Mouse (Mus musculus) common myeloid progenitor, adult 5-6 weeks (primary cell): ENCODE measurements around the gene Slc25a19. TPM values are rescaled to one million over a fixed set of nuclear protein-coding genes. Genes with fewer than 3 reads are reported as not detected.

ENCODE experiments used
- ATAC-seq: replicated peaks from 2 replicates; pipeline ENCODE4 v1.8.0; 2016; ENCODE audit warnings: low read depth, mild to moderate bottlenecking, moderate TSS enrichment, inconsistent platforms; ENCODE audit not compliant: poor library complexity, severe bottlenecking
- total RNA-seq: library from RNA; stranded (forward); fragments of 200-1000, 187-1606 nt; gene quantifications from 2 replicates; pipeline ENCODE4 v1.2.3, GENCODE M21; 2017

Slc25a19 gene
- total RNA-seq, 1 experiment from 2014 or later = 28.1 TPM

DNA sequence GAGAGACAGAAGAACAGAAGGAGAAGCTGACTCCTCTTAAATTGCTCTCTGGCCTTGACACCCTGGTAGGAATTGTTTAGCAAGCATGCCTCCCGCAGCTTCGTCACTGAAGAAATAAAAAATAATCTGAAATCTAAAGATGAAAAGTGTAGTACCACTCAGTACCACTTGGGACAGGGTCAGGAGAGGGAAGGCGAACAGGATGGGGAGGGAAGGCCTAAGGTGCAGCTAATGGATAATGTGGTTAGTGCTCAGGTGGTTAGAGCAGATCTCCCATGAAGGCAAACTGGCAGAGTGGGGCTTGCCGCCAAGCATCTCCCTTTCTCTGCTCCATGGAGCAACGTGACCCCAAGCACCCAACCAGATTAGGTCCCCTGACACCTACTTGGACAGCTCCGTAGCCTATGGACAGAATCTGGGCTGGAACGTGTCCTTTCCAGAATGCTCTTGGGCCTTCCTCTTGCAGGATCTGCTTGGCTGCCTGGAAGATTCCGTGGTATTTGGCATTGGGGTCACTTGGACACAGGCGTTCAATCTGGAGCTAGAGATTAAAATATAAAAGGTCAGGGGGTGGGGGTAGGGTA, 4.5 kb downstream of the Slc25a19 start:
- ATAC-seq = 0 out of 2 replicates have a peak, but pooled peaks have one; percentile 17

DNA sequence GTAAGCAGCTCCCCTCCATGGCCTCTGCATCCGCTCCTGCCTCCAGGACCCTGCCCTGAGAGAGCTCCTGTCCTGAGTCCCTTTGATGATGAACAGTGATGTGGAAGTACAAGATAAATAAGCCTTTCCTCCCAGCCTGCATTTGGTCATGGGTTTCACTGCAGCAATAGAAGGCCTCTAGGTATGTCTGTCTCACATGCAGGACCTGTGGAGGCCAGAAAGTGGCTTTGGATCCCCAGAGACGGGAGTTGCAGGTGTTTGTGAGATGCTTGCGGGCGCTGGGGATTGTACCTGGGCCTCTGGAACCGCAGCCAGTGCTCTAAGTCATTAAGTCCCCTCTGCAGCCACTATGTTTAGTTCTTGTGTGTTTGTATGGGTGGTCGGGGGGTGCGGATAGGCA, 8.1 kb downstream of the Slc25a19 start:
- no peak for ATAC-seq

DNA sequence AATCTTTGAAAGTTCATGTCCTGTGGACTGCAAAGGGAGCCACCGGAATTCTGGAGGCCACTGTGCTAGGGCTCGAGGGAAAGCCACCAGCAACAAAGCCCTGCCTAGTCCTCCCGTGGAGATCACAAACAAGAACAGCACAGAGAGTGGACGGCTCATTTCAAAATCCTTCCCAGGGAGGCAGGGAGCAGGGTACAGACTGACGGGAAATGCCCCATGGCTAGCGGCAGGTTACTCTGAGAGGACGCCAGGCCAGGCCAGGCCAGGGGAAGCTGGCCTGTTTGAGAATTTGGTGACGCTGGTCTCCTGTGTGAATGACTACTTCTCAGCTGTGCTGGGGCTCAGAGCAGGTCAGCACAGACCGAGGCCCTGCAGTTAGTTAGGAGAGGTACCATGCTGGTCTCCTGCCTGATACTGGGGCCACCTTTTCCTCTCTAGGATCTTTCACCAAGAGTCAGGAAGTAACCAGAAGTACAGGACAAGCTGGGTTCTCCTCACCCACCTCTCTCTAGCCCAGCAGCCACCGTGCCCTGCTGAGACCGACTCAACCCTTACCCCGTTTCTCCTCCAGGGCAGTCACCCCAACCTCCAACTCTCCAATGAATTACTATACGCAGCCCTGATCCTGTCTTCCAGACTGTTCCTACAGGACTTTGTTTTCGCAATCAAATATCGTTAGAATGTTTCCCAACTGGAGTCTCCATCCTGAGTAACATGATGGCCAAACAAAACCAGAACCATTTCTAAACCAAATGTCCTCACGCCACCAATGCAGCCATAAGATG, 9.2 kb downstream of the Slc25a19 start:
- ATAC-seq = no peak

DNA sequence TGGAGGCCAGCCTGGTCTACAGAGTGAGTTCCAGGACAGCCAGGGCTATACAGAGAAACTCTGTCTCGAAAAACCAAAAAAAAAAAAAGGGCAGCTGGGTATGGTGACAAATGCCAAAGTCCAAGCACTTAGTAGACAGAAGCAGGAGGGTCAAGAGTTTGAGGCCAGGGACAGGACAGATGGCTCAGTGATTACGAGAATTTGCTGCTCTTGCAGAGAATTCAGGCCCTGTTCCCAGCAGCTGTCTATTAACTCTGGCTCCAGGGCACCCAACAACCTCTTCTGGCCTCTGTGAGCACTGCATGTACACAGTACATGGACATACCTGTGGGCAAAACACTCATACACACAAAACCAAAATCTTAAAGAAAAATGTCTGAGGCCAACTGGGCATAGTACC, 10.1 kb downstream of the Slc25a19 start:
- no peak for ATAC-seq

DNA sequence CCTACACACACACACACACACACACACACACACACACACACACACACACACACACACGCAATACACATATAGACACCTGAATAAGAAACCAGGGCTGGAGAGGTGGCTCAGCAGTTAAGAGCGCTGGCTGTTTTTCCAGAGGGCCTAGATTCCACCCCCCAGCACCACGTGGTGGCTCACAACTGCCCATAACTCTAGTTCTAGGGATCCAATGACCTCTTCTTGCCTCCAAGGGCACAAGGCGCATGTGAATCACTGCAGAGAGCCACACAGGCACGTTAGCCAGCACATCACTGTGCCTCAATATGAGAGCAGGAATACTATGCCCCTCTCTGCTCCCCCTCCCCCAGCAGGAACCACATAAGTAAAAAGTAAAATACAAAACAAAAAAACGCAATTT, 11.2 kb downstream of the Slc25a19 start:
- no peak for ATAC-seq

DNA sequence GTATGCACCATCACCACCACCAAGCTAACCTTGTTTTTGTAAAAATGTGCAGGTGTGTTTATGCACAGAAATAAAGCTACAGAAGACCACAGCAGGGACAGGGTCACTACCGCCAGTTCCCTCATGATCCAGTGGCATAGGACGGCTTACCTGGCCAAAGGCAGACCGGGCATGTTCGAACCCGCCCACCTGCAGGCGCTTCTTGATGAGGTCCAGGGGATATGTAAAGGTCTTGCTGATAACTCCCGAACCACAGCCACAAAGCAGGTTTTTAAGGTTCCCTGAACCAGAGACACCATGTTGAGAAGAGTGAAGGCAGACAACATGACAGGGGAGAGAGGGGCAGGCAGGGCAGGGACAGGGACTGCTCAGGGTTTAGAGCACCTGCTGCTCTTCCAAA, 11.7 kb downstream of the Slc25a19 start:
- ATAC-seq = no peak

DNA sequence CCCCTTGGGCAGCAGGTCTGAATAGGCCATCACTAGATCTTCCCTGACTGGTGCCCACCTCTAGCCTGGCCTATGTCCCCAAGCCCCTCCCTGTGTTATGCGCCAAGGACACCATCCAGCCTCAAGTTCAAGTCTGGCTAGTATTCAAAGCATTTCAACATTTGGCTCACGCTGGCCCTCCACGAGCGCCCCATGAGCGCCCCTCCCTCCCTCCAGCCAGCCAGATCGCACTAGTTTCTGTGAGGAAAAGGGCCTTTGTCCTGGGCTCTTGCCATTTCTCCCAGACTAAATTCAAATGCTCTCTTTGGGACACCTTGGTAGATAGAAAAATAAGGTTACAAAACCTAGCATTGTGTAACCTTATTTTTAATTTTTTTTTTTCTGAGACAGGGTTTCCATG, 12.2 kb downstream of the Slc25a19 start:
- ATAC-seq = no peak

DNA sequence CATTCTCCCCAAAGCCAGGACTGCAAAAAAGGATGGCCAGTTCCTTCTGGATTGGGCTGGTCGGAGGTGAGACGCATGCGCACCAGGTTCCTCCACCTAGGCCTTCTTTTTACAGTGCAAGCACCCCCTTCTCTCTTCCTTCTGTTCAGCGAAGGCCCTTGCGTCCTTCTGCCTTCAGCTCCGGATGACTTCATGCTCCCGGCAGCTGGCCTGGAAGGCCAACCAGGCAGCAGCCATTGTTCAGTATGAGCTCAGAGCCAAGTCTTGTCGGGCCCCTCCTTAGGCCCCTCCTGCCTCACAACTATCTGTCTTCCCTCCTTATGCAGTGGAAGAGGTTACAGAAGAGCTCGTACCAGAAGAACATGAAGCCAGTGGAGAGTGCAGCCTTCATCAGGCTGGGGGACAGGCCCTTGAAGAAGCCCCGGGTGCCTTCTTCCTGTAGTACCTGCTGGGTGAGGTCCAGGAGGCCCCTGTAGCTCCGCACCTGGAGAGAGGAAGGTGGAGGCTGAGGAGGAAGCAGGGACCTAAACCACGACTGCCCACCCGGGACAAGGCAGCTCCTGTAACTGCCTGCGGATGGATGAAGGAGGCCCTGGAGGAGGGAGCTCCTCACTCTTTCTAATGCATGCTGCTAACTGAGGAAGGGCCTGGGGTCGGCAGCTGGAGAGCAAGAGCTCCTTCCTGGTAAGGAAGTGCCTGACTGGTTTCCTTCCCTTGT, 12.8 kb downstream of the Slc25a19 start:
- no peak for ATAC-seq

DNA sequence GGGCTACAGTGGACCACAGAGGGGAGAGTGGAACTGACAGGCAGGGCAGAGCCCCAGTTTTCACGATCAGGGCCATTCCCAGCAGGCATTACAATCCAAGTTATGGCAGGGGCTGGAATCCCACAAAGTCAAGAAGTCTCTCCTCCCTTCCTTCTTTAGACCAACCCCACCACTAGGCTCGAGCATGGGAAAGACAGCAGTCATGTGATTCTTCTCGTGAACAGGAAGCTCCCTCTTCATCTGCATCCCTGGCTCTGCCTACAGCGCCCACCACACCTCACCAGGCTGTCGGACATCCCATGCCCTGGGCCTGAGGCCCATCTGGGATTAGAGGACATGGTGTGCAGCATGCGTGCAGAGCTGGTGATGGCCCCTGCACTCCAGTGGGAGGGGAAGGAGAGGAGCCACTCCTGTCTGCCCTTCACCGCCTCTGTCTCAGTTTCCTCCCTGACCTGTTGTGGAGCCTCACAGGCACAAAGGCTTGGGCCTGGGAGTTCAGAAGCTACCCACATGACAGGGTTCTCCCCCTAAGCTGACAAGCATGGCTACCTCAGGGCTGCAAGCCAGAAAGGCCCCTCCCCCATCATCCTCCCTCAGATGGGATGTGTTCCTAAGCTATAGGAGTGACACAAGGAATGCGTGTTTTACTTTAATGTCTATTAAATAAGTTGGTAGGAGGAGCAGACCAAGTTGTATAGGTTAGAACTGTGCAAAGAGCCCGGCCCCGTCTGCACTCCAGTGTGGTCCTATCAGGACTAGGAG, 13.6 kb downstream of the Slc25a19 start:
- no peak for ATAC-seq

DNA sequence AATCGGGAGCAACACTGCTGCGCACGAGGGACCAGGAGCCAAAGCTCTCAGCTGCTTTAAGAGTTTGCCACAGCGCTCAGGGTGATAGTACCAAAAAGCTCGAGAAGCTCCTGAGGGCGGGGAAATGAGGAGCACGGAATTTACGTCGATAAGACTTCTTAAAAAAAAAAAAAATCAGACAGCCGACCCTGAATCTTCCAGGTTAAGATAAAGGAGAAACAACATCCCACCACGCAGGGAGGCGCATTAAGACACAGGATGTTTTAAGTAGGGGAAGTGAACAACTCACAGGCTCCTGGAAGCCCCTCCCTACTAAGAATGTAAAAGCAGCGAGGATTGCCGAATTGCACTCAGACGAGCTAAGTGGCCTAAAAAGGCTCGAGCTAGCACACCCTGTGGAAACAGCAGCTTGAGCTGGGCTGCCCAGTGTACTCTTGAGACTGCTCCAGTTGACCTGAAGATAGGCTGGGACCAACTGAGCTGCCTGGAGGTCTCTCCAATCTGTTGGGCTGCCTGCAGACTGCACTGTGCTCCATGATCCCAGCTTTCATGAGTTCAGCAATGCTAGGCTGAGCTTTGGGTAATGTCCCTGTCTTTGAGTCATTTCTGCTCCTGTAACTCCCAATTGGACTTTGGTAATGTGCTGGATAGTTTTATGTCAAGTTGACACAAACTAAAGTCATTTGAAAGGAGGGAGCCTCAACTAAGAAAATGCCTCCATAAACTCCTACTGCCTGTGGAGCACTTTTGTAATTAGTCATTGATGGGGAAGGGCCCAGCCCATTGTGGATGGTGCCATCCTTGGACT, 14.8 kb downstream of the Slc25a19 start:
- ATAC-seq = peak; percentile 22

DNA sequence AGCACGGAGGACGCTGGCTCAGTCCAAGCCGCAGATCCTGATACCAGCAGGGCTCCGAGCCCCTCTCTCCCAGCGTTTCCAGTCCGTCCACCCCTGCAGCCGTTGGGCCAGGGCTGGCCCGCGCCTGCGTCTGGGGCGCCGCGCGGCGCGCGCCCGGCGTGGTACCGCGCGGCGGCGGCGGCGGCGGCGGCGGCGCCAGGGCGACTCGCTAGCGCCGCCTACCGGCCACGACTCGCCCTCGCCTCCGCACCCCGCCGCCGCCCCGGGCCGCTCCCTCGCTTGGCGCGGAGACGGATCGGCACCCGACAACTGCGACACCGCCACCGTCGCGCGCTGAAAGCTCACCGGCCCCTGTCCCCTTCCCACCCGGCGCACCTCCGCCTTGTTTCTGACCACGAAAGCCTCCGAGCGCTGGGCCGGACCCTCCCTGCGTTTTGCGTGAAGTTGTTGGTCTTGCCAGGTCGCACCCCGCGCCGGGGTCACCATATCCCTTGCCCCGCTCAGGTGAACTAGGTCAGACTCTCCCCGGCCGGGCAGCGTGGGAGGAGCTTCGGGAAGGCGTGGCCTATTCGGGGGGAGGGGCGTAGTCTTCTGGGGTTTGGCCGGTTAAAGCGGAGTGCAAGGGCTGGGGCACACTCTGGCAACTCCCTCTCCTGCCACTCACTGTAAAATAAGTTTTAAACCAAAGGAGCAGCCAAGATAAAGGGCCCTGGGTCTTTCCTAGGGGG, 15.5 kb downstream of the Slc25a19 start, which contains the start of gene Mif4gd:
TSS of gene Mif4gd (minus strand) at position 560 of the 728 bp plus-strand sequence.
- ATAC-seq = peak; percentile 84

DNA sequence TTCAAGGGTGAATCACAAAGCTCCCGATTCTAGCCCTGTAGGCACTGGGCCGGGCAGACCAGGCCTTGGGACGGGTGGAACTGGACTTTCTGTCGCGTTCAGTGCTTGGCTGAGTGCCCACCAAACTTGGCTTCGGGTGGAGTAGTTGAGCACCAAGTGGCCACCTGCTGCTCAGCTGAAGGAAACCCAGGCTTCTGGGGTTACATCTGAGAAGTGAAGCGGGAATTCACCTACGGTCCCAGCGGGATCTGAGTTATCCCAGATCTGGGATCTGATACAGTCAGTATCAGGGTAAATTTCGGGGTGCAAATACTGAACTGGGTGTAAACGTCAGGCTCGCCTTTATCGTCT, 16.1 kb downstream of the Slc25a19 start:
- peak; percentile 19 for ATAC-seq

DNA sequence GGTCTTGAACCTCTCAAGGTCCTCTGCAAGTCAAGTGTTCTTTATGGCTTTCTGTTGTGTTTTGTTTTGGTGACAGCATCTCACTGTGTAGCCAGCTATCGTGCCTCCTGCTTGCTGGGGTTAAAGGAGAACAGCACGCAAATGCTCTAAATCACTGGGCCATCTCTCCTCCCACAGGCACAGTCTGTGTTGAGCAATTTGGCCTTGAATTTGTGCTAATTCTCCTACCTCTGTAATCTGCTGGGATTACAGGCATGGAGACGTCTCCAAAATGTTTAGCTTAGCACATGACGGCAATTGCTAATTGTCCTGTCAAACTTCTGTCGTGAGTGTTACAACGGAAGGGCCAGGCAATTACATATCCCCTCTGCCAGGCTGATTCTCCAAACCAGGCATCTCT, 16.9 kb downstream of the Slc25a19 start:
- ATAC-seq = no peak

DNA sequence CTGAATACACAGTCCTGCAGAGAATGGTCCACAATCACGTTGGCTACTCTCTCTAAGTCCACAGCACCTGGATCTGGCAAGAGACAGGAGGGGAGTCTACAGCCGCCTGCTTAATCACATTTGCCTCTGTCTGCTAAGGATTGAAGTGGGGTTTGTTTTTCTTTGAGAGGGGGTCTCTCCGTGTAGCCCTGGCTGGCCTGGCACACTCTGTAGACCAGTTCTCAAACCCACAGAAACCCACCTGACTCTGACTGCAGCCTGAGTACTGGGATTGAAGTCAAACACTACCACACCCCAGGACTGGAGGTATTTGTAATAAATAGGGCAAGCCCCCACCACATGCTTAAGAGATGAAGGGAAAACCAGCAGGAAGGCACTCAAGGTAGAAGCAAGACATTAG, 18.5 kb downstream of the Slc25a19 start:
- ATAC-seq = no peak

DNA sequence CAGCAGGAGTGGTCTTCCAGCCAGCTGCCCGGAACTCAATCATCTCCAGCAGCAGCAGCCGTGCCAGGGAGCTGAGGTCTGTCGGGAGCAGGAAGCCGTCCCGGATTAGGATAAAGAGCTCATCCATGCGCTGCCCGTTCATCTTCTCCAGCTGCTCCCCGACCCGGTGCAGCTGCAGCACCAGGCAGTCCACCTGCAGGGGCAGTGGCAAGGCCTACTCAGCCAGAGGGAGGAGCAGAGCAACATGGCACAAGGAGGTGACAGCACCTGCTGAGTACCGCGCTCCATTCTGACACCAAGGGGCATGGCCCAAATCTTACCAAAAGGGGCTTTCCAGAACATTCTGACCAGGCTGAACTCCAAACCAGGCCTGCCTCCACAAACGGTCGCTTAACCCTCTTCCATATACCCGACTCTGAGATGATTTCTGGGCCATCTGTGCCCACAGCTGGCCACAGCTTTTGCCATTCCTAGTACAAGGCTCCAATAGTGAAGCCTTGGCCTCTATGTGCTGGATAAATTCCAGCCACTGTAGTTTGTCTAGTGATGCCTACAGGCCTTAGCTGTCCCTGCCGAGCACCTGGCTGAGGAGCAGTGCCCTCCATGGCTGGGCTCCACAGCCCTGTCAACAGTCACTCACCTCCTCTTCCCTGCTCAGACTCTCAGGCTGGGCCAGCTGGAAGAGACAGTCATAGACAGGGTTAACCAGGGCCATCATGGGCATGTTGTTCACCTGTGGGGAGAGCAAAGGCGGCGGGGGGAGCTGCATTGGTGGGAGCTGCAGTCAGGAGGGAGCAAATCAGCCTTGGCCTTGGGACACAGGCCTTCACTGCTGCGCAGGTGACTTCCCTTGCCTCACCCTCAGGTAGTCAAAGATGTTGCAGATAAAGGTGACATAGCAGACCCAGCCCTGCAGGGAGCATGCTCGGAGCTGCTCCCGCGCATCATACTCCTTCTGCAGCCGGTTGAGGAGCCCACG, 19.4 kb downstream of the Slc25a19 start:
- no peak for ATAC-seq

DNA sequence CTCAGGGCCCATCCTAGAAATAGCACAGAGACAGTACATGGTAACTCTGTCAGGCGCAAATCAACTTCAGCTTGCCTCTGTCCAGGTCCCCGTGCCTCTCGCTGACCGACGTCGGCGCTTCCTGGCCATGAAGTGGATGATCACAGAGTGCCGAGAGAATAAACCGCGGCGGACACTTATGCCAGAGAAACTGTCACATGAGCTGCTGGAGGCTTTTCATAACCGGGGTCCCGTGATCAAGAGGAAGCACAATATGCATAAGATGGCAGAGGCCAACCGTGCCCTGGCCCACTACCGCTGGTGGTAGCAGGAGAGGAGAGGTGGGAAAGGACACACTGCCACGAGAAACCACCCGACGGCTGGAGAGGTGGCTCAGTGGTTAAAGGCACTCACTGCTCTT, 21.4 kb downstream of the Slc25a19 start:
- ATAC-seq = no peak

DNA sequence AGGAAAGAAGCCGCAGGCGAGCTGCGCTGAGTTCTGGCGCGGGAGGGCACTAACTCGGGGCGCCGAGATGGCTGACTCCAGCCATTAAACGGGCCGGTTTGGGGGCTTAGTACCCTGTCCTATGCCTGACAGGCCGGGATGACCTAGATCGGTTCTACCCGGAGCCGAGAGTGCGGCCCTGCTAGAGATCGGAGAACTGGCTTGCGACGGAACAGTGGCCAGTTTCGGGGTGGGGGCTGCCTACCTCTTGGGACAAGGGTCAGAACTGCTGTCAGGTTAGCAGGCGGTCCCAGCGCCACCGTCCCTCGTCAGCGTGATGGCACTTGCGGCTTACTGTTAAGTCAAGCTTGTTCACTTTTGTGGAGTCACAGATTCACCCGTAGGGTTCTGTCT, 23.8 kb downstream of the Slc25a19 start:
- ATAC-seq = peak; percentile 9; the same call in 1 of the 2 replicates
